Mouse (Mus musculus) C2C12 (cell line): ENCODE data around the gene Cp.

Experiments used
- CTCF ChIP-seq: IDR thresholded peaks from one replicate; pipeline ENCODE4 v1.5.1; 2011; ENCODE audit not compliant: control insufficient read depth, insufficient read depth, insufficient read length
- FOSL1 ChIP-seq: IDR thresholded peaks from one replicate; pipeline ENCODE4 v1.8.0; 2011; ENCODE audit warnings: mild to moderate bottlenecking, low read length; ENCODE audit not compliant: poor library complexity, insufficient read depth, severe bottlenecking
- MYOD1 ChIP-seq: IDR thresholded peaks from one replicate; pipeline ENCODE4 v1.6.1; 2011; ENCODE audit warnings: low read depth; ENCODE audit not compliant: control insufficient read depth, insufficient read length
- USF1 ChIP-seq: IDR thresholded peaks from one replicate; pipeline ENCODE4 v1.6.1; 2011; ENCODE audit warnings: low read depth, mild to moderate bottlenecking, control low read depth, moderate library complexity

DNA sequence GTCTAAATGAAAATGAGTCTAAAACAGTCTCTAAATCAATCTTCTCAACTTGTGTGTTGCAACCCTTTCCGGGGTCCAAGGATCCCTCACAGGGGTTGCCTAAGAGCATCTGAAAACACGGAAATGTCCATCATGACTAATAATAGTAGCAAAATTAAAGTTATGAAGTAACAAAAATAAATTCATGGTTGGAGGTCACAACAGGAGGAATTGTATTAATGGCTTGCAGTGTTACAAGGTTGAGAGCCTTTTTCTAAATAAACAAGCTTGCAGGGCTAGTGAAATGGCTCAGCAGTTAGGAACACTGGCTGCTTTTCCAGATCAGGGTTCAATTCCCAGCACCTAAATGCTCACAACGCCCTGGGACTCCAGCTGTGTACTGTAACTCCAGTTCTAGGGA is 33.2 kb downstream of the Cp start:
- TF ChIP-seq CTCF, result no peak
- TF ChIP-seq FOSL1, result no peak
- TF ChIP-seq MYOD1, result no peak
- no peak for TF ChIP-seq USF1
